Mouse (Mus musculus): Measurements from ENCODE around the gene Gdap1l1. TPM values are rescaled to one million over a fixed set of nuclear protein-coding genes. Genes with fewer than 3 reads are reported as not detected.
A peak's percentile ranks its signal among the peaks of the same experiment; 100 is the strongest.

Gene Gdap1l1
- total and polyA plus RNA-seq, 3 experiments = 0.16 TPM; not detected in 2

DNA sequence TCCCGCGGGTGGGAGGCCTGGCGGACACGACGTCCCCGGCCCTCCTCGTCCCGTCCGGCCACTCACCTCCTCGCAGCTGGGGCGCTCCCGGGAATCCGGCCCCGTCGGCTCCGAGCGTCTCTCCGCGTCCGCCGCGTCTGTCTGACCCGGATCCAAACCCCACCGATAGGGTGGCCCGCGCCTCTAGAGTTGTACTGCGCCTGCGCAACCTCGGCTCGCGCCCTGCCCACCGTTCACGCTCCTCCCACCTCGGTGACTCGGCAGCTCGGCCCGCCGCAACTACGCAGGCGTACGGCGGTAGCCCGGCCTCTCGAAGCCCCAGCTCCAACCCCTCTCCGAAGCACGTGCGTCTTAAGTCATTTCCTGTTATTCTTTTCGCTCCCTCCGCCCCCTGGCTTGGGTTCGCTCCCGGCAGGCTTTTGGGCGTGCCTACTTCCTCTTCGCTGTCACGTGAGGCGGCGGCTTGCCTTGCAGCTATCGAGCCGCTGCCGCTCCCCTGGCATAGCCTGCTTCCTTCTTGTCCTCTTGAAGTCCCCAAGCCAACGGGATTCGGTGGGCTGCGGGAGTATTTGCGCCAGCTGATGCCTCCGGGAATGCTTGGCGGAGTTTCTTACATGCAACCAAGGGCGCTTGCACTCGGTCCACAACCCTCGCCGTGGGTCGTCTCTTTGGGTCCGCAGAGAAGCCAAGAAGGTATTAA lies 18.8 kb upstream of the Gdap1l1 start:
- ATAC-seq (ENCODE audit: extremely low read depth, insufficient number of reproducible peaks, low FRiP score, poor library complexity, severe bottlenecking) (peak; percentile 98), DNase-seq (ENCODE audit: low spot score) (peak; percentile 89)
- Histone ChIP-seq H3K9me3 (replicated peaks) (no peaks in the 10 kb centered on the region), H3K36me3 (replicated peaks) (peaks cover 45% of the 10 kb centered on the region), H3K27me3 (ENCODE audit: insufficient read depth, low read length) (no peaks in the 10 kb centered on the region), H3K4me1 (ENCODE audit: insufficient read depth, low read depth, low read length) (peaks cover 28% of the 10 kb centered on the region), H3K4me3 (ENCODE audit: low read depth, low read length) (peak overlapping the region; percentile 97)
- no peak for TF ChIP-seq TAL1 (conservative IDR thresholded peaks at IDR 0.05; ENCODE audit: low read depth, low read length)

GRCm38 (mm10) chr2:163420366-163420886 lies 17.9 kb upstream of the Gdap1l1 start:
- peak; percentile 9 for DNase-seq (ENCODE audit: low spot score)
- Histone ChIP-seq H3K4me1 (ENCODE audit: insufficient read depth, low read depth, low read length) (peaks cover 28% of the 10 kb centered on the region), H3K9me3 (replicated peaks) (no peaks in the 10 kb centered on the region), H3K36me3 (replicated peaks) (peaks cover 39% of the 10 kb centered on the region), H3K4me3 (ENCODE audit: low read depth, low read length) (peak overlapping the region; percentile 97), H3K27me3 (ENCODE audit: insufficient read depth, low read length) (no peaks in the 10 kb centered on the region)
- no peak for ATAC-seq (ENCODE audit: extremely low read depth, insufficient number of reproducible peaks, low FRiP score, poor library complexity, severe bottlenecking)
- no peak for TF ChIP-seq CTCF (IDR thresholded peaks at IDR 0.05; ENCODE audit: low read depth, low read length)
- no peak for TF ChIP-seq GATA2 (IDR thresholded peaks at IDR 0.05; ENCODE audit: borderline replicate concordance, low read depth, low read length)
- no peak for TF ChIP-seq GATA1 (IDR thresholded peaks at IDR 0.05; ENCODE audit: borderline replicate concordance, low read length)
- TF ChIP-seq POLR2AphosphoS5 (IDR thresholded peaks at IDR 0.05; ENCODE audit: insufficient replicate concordance, low read depth, low read length) = no peak
- no peak for TF ChIP-seq TAL1 (conservative IDR thresholded peaks at IDR 0.05; ENCODE audit: low read depth, low read length)

- peaks cover 31% of the 10 kb centered on the region for H3K36me3 ChIP-seq (replicated peaks)
- DNase-seq (ENCODE audit: low spot score) (no peak), ATAC-seq (ENCODE audit: extremely low read depth, insufficient number of reproducible peaks, low FRiP score, poor library complexity, severe bottlenecking) (no peak)
- no peaks in the 10 kb centered on the region for H3K9me3 ChIP-seq (replicated peaks)
- H3K4me3 ChIP-seq (ENCODE audit: low read depth, low read length) = no peak overlapping the region
- TF ChIP-seq CTCF (IDR thresholded peaks at IDR 0.05; ENCODE audit: low read depth, low read length) (no peak), POLR2AphosphoS5 (IDR thresholded peaks at IDR 0.05; ENCODE audit: insufficient replicate concordance, low read depth, low read length) (no peak), GATA2 (IDR thresholded peaks at IDR 0.05; ENCODE audit: borderline replicate concordance, low read depth, low read length) (no peak), TAL1 (conservative IDR thresholded peaks at IDR 0.05; ENCODE audit: low read depth, low read length) (no peak), GATA1 (IDR thresholded peaks at IDR 0.05; ENCODE audit: borderline replicate concordance, low read length) (no peak)
- no peaks in the 10 kb centered on the region; the same call in 1 of the 2 replicates for H3K27me3 ChIP-seq (ENCODE audit: insufficient read depth, low read length)
- peaks cover 14% of the 10 kb centered on the region for H3K4me1 ChIP-seq (ENCODE audit: insufficient read depth, low read depth, low read length)
Measured at GRCm38 (mm10) chr2:163422895-163423660, 15.2 kb upstream of the Gdap1l1 start.

GRCm38 (mm10) chr2:163424597-163424996 lies 13.7 kb upstream of the Gdap1l1 start, which contains the start of gene Oser1:
TSS of gene Oser1 (minus strand) at chr2:163424697.
- H3K4me1 ChIP-seq (ENCODE audit: insufficient read depth, low read depth, low read length) = peaks cover 11% of the 10 kb centered on the region
- no peak for ATAC-seq (ENCODE audit: extremely low read depth, insufficient number of reproducible peaks, low FRiP score, poor library complexity, severe bottlenecking)
- H3K36me3 ChIP-seq (replicated peaks) = peaks cover 31% of the 10 kb centered on the region
- no peak for DNase-seq (ENCODE audit: low spot score)
- TF ChIP-seq TAL1 (conservative IDR thresholded peaks at IDR 0.05; ENCODE audit: low read depth, low read length) = no peak
- TF ChIP-seq GATA2 (IDR thresholded peaks at IDR 0.05; ENCODE audit: borderline replicate concordance, low read depth, low read length) = no peak
- TF ChIP-seq POLR2AphosphoS5 (IDR thresholded peaks at IDR 0.05; ENCODE audit: insufficient replicate concordance, low read depth, low read length) = no peak
- no peak for TF ChIP-seq GATA1 (IDR thresholded peaks at IDR 0.05; ENCODE audit: borderline replicate concordance, low read length)
- no peak for TF ChIP-seq CTCF (IDR thresholded peaks at IDR 0.05; ENCODE audit: low read depth, low read length)
- no peaks in the 10 kb centered on the region for H3K9me3 ChIP-seq (replicated peaks)
- no peak within 1 kb of the TSS for H3K4me3 ChIP-seq (ENCODE audit: low read depth, low read length)
- no peaks in the 10 kb centered on the region; the same call in 1 of the 2 replicates for H3K27me3 ChIP-seq (ENCODE audit: insufficient read depth, low read length)

DNA sequence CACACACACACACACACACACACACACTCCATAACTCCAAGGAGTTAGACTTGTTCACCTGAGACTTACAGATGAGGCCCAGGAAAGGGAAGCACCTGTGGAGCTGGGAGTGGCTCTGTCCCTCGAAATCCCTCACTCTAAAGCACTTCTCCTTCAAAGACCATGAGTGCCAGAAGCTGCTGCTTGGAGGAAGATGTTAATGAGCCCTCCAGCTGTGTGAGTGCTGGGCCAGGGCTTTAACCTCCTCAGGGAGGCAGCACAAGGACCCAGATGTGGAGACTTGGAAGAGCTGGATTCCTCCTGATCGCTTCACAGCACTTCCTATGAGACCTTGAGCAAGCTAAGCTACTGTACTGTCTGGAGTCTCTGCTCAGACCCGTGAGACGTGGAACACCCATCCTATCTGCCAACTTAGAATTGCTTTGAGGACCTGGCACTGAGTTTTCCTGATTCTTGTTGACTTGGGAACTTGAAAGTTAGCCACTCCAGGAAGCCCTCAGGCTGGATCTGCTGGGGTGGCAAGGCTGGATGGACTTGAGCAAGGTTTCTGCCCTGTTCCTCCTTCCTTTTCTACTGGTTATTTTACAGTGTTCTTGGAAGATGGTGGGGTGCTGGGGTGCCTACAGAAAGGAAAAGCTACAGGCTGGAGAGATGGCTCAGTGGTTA lies 9.8 kb upstream of the Gdap1l1 start:
- H3K27me3 ChIP-seq (ENCODE audit: insufficient read depth, low read length) = peaks cover 5% of the 10 kb centered on the region; the same call in 1 of the 2 replicates
- peaks cover 13% of the 10 kb centered on the region for H3K36me3 ChIP-seq (replicated peaks)
- no peak overlapping the region for H3K4me3 ChIP-seq (ENCODE audit: low read depth, low read length)
- no peak for TF ChIP-seq CTCF (IDR thresholded peaks at IDR 0.05; ENCODE audit: low read depth, low read length)
- TF ChIP-seq POLR2AphosphoS5 (IDR thresholded peaks at IDR 0.05; ENCODE audit: insufficient replicate concordance, low read depth, low read length) = no peak
- TF ChIP-seq GATA1 (IDR thresholded peaks at IDR 0.05; ENCODE audit: borderline replicate concordance, low read length) = no peak
- TF ChIP-seq TAL1 (conservative IDR thresholded peaks at IDR 0.05; ENCODE audit: low read depth, low read length) = no peak
- no peak for TF ChIP-seq GATA2 (IDR thresholded peaks at IDR 0.05; ENCODE audit: borderline replicate concordance, low read depth, low read length)
- DNase-seq (ENCODE audit: low spot score) = no peak
- no peaks in the 10 kb centered on the region for H3K9me3 ChIP-seq (replicated peaks)
- no peaks in the 10 kb centered on the region for H3K4me1 ChIP-seq (ENCODE audit: insufficient read depth, low read depth, low read length)
- ATAC-seq (ENCODE audit: extremely low read depth, insufficient number of reproducible peaks, low FRiP score, poor library complexity, severe bottlenecking) = no peak

GRCm38 (mm10) chr2:163431289-163431688 lies 7.0 kb upstream of the Gdap1l1 start:
- no peaks in the 10 kb centered on the region for H3K36me3 ChIP-seq (replicated peaks)
- peaks cover 10% of the 10 kb centered on the region; the same call in 1 of the 2 replicates for H3K27me3 ChIP-seq (ENCODE audit: insufficient read depth, low read length)
- H3K9me3 ChIP-seq (replicated peaks) = no peaks in the 10 kb centered on the region
- DNase-seq (ENCODE audit: low spot score) = no peak
- no peak for ATAC-seq (ENCODE audit: extremely low read depth, insufficient number of reproducible peaks, low FRiP score, poor library complexity, severe bottlenecking)
- H3K4me1 ChIP-seq (ENCODE audit: insufficient read depth, low read depth, low read length) = no peaks in the 10 kb centered on the region
- H3K4me3 ChIP-seq (ENCODE audit: low read depth, low read length) = no peak overlapping the region
- no peak for TF ChIP-seq GATA2 (IDR thresholded peaks at IDR 0.05; ENCODE audit: borderline replicate concordance, low read depth, low read length)
- TF ChIP-seq CTCF (IDR thresholded peaks at IDR 0.05; ENCODE audit: low read depth, low read length) = no peak
- TF ChIP-seq TAL1 (conservative IDR thresholded peaks at IDR 0.05; ENCODE audit: low read depth, low read length) = no peak
- no peak for TF ChIP-seq POLR2AphosphoS5 (IDR thresholded peaks at IDR 0.05; ENCODE audit: insufficient replicate concordance, low read depth, low read length)
- TF ChIP-seq GATA1 (IDR thresholded peaks at IDR 0.05; ENCODE audit: borderline replicate concordance, low read length) = no peak
